Mouse (Mus musculus): ENCODE results near the gene Prkcq.

GRCm38 (mm10) chr2:11216847-11217246 lies 44.9 kb downstream of the Prkcq start:
- no peak for TF ChIP-seq TAL1 (IDR thresholded peaks at IDR 0.05; ENCODE audit: low read length)
- no peak for TF ChIP-seq GATA1 (IDR thresholded peaks at IDR 0.05; ENCODE audit: low read length)

Data from erythroblast, embryonic 14.5 days (primary cell).